Mouse (Mus musculus) neural tube, embryonic 11.5 days (tissue): ENCODE results near the gene Mcur1. TPM values are rescaled to one million over a fixed set of nuclear protein-coding genes. Genes with fewer than 3 reads are reported as not detected.
A peak's percentile ranks its signal among the peaks of the same experiment; 100 is the strongest.

Experiments used
- ATAC-seq: fragments of 200-750 bp; cut with Nextera tagmentation; 2 replicates; pipeline ENCODE4 v1.8.0; 2017; ENCODE audit warnings: moderate number of reproducible peaks, mild to moderate bottlenecking, moderate TSS enrichment, moderate library complexity; ENCODE audit not compliant: insufficient read depth, low FRiP score, low TSS enrichment
- DNase-seq: peaks from one replicate; pipeline ENCODE4 v3.0.0-alpha.2; 2015; ENCODE audit warnings: low spot score
- H3K27ac ChIP-seq: fragments of 300-500 bp; sonication (generic); 2 replicates; pipeline ENCODE4 v1.5.1; 2014; ENCODE audit warnings: low read depth, mild to moderate bottlenecking, low read length
- H3K27me3 ChIP-seq: fragments of 300-500 bp; sonication (generic); 2 replicates; pipeline ENCODE4 v1.6.1; 2014; ENCODE audit warnings: mild to moderate bottlenecking, low read length, mixed read lengths; ENCODE audit not compliant: control insufficient read depth, insufficient read depth
- H3K36me3 ChIP-seq: fragments of 300-500 bp; sonication (generic); 2 replicates; pipeline ENCODE4 v1.6.1; 2014; ENCODE audit warnings: mild to moderate bottlenecking, low read length, moderate library complexity, mixed read lengths; ENCODE audit not compliant: control insufficient read depth, insufficient read depth
- H3K4me1 ChIP-seq: fragments of 300-500 bp; sonication (generic); 2 replicates; pipeline ENCODE4 v1.6.1; 2014; ENCODE audit warnings: low read length, mixed read lengths; ENCODE audit not compliant: control insufficient read depth, insufficient read depth
- H3K4me2 ChIP-seq: fragments of 300-500 bp; sonication (generic); 2 replicates; pipeline ENCODE4 v1.6.1; 2014; ENCODE audit warnings: low read depth, mild to moderate bottlenecking, moderate library complexity
- H3K4me3 ChIP-seq: fragments of 300-500 bp; sonication (generic); 2 replicates; pipeline ENCODE4 v1.5.1; 2014; ENCODE audit warnings: low read depth, low read length
- H3K9ac ChIP-seq: fragments of 300-500 bp; sonication (generic); 2 replicates; pipeline ENCODE4 v1.6.1; 2014; ENCODE audit warnings: mild to moderate bottlenecking, low read length
- H3K9me3 ChIP-seq: fragments of 300-500 bp; sonication (generic); 2 replicates; pipeline ENCODE4 v1.6.1; 2016; ENCODE audit warnings: low read length; ENCODE audit not compliant: control insufficient read depth
- WGBS: fragments of 180-500 bp; shearing (Covaris S2); extraction: QIAGEN DNeasy Blood & Tissue Kit; methylation state at CpG from one replicate; pipeline ENCODE4 v1.1.7; 2014; 5-methylcytosine and 5-hydroxymethylcytosine counted together
- polyA plus RNA-seq: library from polyadenylated mRNA; unstranded; fragments of >200 nt; fragmentation: Nextera tagmentation; extraction: Ambion mirVana; gene quantifications from 2 replicates; pipeline ENCODE4 v1.2.1, GENCODE M21; 2014

Mcur1 gene
- polyA plus RNA-seq, 1 experiment from 2014 or later = 14.7 TPM

DNA sequence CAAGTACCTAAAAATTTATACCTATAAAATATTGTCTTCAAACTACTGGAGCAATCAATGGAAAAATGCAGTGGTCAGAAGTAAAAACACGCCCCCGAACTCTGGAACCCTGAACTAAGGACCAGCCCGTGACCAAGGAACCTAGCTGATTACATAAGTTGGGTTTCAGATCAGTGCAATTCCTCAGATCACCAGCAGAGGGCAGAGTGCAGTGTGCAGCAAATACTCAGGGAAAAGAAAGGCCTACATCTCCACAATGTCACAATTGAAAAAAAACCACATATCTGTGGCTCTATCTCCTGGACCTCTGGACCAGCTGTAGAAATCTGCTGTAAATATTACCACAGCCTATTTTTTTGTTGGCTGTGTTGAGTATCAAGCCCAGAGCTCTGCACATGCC lies 13.1 kb downstream of the Mcur1 start:
- WGBS = 51% methylated on average over 3 of the region's 3 CpGs
- H3K36me3 ChIP-seq = peaks cover 10% of the 10 kb centered on the region

GRCm38 (mm10) chr13:43540205-43540815 lies 19.7 kb downstream of the Mcur1 start:
- Histone ChIP-seq H3K9me3 (no peaks in the 10 kb centered on the region), H3K4me2 (no peak overlapping the region), H3K36me3 (peaks cover 2% of the 10 kb centered on the region; the same call in 1 of the 2 replicates), H3K4me1 (no peaks in the 10 kb centered on the region), H3K27me3 (no peaks in the 10 kb centered on the region), H3K4me3 (no peak overlapping the region), H3K9ac (no peak overlapping the region), H3K27ac (no peak overlapping the region)
- 90% methylated on average over 14 of the region's 14 CpGs for WGBS
- ATAC-seq (no peak), DNase-seq (no peak)

More for the DNA sequence above, 13.1 kb downstream of the Mcur1 start:
- Histone ChIP-seq H3K27me3 (no peaks in the 10 kb centered on the region), H3K4me3 (no peak overlapping the region), H3K4me2 (no peak overlapping the region), H3K4me1 (no peaks in the 10 kb centered on the region), H3K9me3 (no peaks in the 10 kb centered on the region), H3K27ac (no peak overlapping the region), H3K9ac (no peak overlapping the region)
- peak; percentile 72 for DNase-seq
- ATAC-seq = no peak

- no peaks in the 10 kb centered on the region for H3K9me3 ChIP-seq
- no peak overlapping the region for H3K4me3 ChIP-seq
- H3K36me3 ChIP-seq = peaks cover 2% of the 10 kb centered on the region; the same call in 1 of the 2 replicates
- H3K4me1 ChIP-seq = no peaks in the 10 kb centered on the region
- H3K27me3 ChIP-seq = no peaks in the 10 kb centered on the region
- no peak overlapping the region for H3K9ac ChIP-seq
- no peak for ATAC-seq
- H3K27ac ChIP-seq = no peak overlapping the region
- WGBS = 91% methylated on average over 3 of the region's 3 CpGs
- no peak overlapping the region for H3K4me2 ChIP-seq
- DNase-seq = no peak
Measured at GRCm38 (mm10) chr13:43539409-43539808, 20.6 kb downstream of the Mcur1 start.

- Histone ChIP-seq H3K9ac (no peak overlapping the region), H3K36me3 (no peaks in the 10 kb centered on the region), H3K4me3 (no peak overlapping the region), H3K9me3 (no peaks in the 10 kb centered on the region), H3K4me2 (no peak overlapping the region), H3K27ac (no peak overlapping the region), H3K4me1 (no peaks in the 10 kb centered on the region), H3K27me3 (no peaks in the 10 kb centered on the region)
- WGBS = 68% methylated on average over 6 of the region's 6 CpGs
- no peak for DNase-seq
- ATAC-seq = no peak
Measured at GRCm38 (mm10) chr13:43537854-43538253, 22.1 kb downstream of the Mcur1 start.

DNA sequence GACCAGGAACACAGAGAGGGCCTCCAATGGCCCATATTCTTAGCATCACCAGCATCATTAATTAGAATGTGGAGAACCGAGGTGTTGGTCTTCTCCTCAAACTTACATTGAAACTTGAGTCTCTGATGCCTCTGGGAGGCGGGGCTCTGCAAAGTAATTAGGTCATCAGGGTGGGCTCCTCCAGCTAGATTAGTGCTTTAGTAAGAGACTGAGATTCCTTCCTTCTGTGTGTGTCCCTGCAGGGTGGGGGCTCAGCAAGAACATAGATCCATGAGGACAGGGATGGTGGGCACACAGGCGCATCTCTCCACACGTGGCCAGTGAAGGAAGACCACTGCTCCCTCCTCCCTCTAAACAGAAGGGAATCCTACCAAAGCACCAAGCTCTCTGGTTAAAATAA lies 26.0 kb downstream of the Mcur1 start:
- DNase-seq (no peak), ATAC-seq (no peak)
- Histone ChIP-seq H3K27me3 (no peaks in the 10 kb centered on the region), H3K27ac (no peak overlapping the region), H3K36me3 (no peaks in the 10 kb centered on the region), H3K4me1 (peaks cover 10% of the 10 kb centered on the region), H3K4me2 (no peak overlapping the region), H3K9me3 (no peaks in the 10 kb centered on the region), H3K9ac (no peak overlapping the region), H3K4me3 (no peak overlapping the region)
- WGBS = 66% methylated on average over 4 of the region's 4 CpGs

GRCm38 (mm10) chr13:43530832-43531693 lies 28.9 kb downstream of the Mcur1 start:
- ATAC-seq (peak; percentile 90), DNase-seq (peak; percentile 61)
- H3K4me3 ChIP-seq = no peak overlapping the region
- WGBS = 20% methylated on average over 13 of the region's 13 CpGs
- H3K9ac ChIP-seq = no peak overlapping the region; the same call in 1 of the 2 replicates
- no peaks in the 10 kb centered on the region for H3K27me3 ChIP-seq
- H3K27ac ChIP-seq = peak overlapping the region; percentile 58
- H3K9me3 ChIP-seq = no peaks in the 10 kb centered on the region
- no peak overlapping the region for H3K4me2 ChIP-seq
- peaks cover 10% of the 10 kb centered on the region for H3K4me1 ChIP-seq
- no peaks in the 10 kb centered on the region for H3K36me3 ChIP-seq

- Histone ChIP-seq H3K4me3 (no peak overlapping the region), H3K4me2 (no peak overlapping the region), H3K4me1 (peaks cover 11% of the 10 kb centered on the region), H3K36me3 (no peaks in the 10 kb centered on the region), H3K9me3 (no peaks in the 10 kb centered on the region), H3K27me3 (no peaks in the 10 kb centered on the region), H3K9ac (no peak overlapping the region), H3K27ac (no peak overlapping the region)
- no peak for ATAC-seq
- WGBS = 71% methylated on average over 14 of the region's 14 CpGs
- DNase-seq = peak; percentile 8
Measured at GRCm38 (mm10) chr13:43530129-43530831, 29.7 kb downstream of the Mcur1 start.

GRCm38 (mm10) chr13:43526289-43526688 lies 33.7 kb downstream of the Mcur1 start:
- H3K27me3 ChIP-seq = no peaks in the 10 kb centered on the region
- no peak overlapping the region for H3K4me2 ChIP-seq
- no peak overlapping the region for H3K27ac ChIP-seq
- H3K4me1 ChIP-seq = peaks cover 15% of the 10 kb centered on the region
- no peak for ATAC-seq
- no peak overlapping the region for H3K4me3 ChIP-seq
- no peaks in the 10 kb centered on the region for H3K9me3 ChIP-seq
- no peaks in the 10 kb centered on the region for H3K36me3 ChIP-seq
- 82% methylated on average over 5 of the region's 5 CpGs for WGBS
- H3K9ac ChIP-seq = no peak overlapping the region
- no peak for DNase-seq
